Comparison of ENCODE assay signal across 14 mouse cellular contexts in genomic region chr13:42507535-42507934, GRCm38 (mm10).
"Had no signal": no experiment of that assay in that cellular context is flagged by ENCODE, and none has a peak within 500 bp of the region (broad histone marks: within the 10 kb centered on the region; RNA-seq: fewer than 3 reads in every experiment).

No protein-coding gene starts in this region.

- H3K9me3 ChIP-seq: limb, embryonic 12.5 days; liver, embryonic 13.5 days; lung, embryonic 15.5 days; neural tube, embryonic 12.5 days had no signal

- H3K4me3 ChIP-seq: layer of hippocampus, adult 2 months; limb, embryonic 12.5 days; liver, embryonic 13.5 days; lung, embryonic 15.5 days; myocyte; neural tube, embryonic 12.5 days had no signal

- ATAC-seq: liver, postnatal 0 days had no signal

- H3K36me3 ChIP-seq: limb, embryonic 12.5 days; liver, embryonic 13.5 days; lung, embryonic 15.5 days; neural tube, embryonic 12.5 days had no signal

- DNase-seq: kidney, adult 9 months; kidney, postnatal 4 days; liver; liver, embryonic 13.5 days; liver, postnatal 0 days; lung, postnatal 14 days; right cerebral cortex, postnatal 14 days; thymus, postnatal 4 days had no signal

- H3K27ac ChIP-seq: kidney, postnatal 0 days; layer of hippocampus, adult 2 months; limb, embryonic 12.5 days; liver, embryonic 13.5 days; lung, embryonic 15.5 days; neural tube, embryonic 12.5 days had no signal

- H3K9ac ChIP-seq: limb, embryonic 12.5 days; liver, embryonic 13.5 days; liver, postnatal 0 days; lung, embryonic 15.5 days; neural tube, embryonic 12.5 days had no signal

- H3K4me1 ChIP-seq: limb, embryonic 12.5 days; liver, embryonic 13.5 days; lung, embryonic 15.5 days; neural tube, embryonic 12.5 days had no signal

- H3K27me3 ChIP-seq: limb, embryonic 12.5 days; liver, embryonic 13.5 days; lung, embryonic 15.5 days; neural tube, embryonic 12.5 days had no signal

- H3K4me2 ChIP-seq: limb, embryonic 12.5 days; liver, embryonic 13.5 days; lung, embryonic 15.5 days; neural tube, embryonic 12.5 days had no signal
